Mouse (Mus musculus): ENCODE results near the gene Zfp950. TPM values are rescaled to one million over a fixed set of nuclear protein-coding genes. Genes with fewer than 3 reads are reported as not detected.

Zfp950 gene
- polyA plus RNA-seq, 1 experiment from 2014 or later: 25.0 TPM

GRCm38 (mm10) chr19:61021502-61021901 is 119.1 kb downstream of the Zfp950 start:
- Histone ChIP-seq H3K4me2 (replicated peaks; ENCODE audit: low read depth, low read length) (no peak overlapping the region), H3K9ac (replicated peaks; ENCODE audit: low read depth) (no peak overlapping the region), H3K4me1 (ENCODE audit: insufficient read depth, low read depth, low read length) (no peaks in the 10 kb centered on the region), H3K36me3 (ENCODE audit: insufficient read depth, low read length) (no peaks in the 10 kb centered on the region), H3K27me3 (replicated peaks; ENCODE audit: insufficient read depth, low read length) (no peaks in the 10 kb centered on the region), H3K4me3 (ENCODE audit: low read depth, low read length) (no peak overlapping the region), H3K27ac (ENCODE audit: low read length) (peak overlapping the region; percentile 43; the same call in 1 of the 2 replicates), H3K9me3 (ENCODE audit: low read length) (no peaks in the 10 kb centered on the region)
- DNase-seq (ENCODE audit: low spot score) (peak; percentile 48), ATAC-seq (peak; percentile 68)
- 22% methylated on average over 2 of the region's 2 CpGs for WGBS
- TF ChIP-seq EP300 (IDR thresholded peaks at IDR 0.05) (peak; percentile 5; the same call in 1 of the 2 replicates), CTCF (IDR thresholded peaks at IDR 0.05) (peak; percentile 7; the same call in 1 of the 2 replicates)

GRCm38 (mm10) chr19:61017477-61018266 is 123.0 kb downstream of the Zfp950 start:
- H3K36me3 ChIP-seq (ENCODE audit: insufficient read depth, low read length): no peaks in the 10 kb centered on the region
- 83% methylated on average over 1 of the region's 1 CpGs for WGBS
- no peak overlapping the region for H3K4me2 ChIP-seq (replicated peaks; ENCODE audit: low read depth, low read length)
- H3K27ac ChIP-seq (ENCODE audit: low read length): no peak overlapping the region
- H3K27me3 ChIP-seq (replicated peaks; ENCODE audit: insufficient read depth, low read length): no peaks in the 10 kb centered on the region
- H3K9me3 ChIP-seq (ENCODE audit: low read length): no peaks in the 10 kb centered on the region
- DNase-seq (ENCODE audit: low spot score) (peak; percentile 20), ATAC-seq (no peak)
- H3K9ac ChIP-seq (replicated peaks; ENCODE audit: low read depth): no peak overlapping the region
- TF ChIP-seq EP300 (IDR thresholded peaks at IDR 0.05): no peak
- TF ChIP-seq CTCF (IDR thresholded peaks at IDR 0.05): no peak
- H3K4me3 ChIP-seq (ENCODE audit: low read depth, low read length): no peak overlapping the region
- no peaks in the 10 kb centered on the region for H3K4me1 ChIP-seq (ENCODE audit: insufficient read depth, low read depth, low read length)

- Histone ChIP-seq H3K4me3 (ENCODE audit: low read depth, low read length) (no peak overlapping the region), H3K27ac (ENCODE audit: low read length) (no peak overlapping the region)
Observed at GRCm38 (mm10) chr19:61009266-61009665, 131.4 kb downstream of the Zfp950 start.

More at GRCm38 (mm10) chr19:61009266-61009665, 131.4 kb downstream of the Zfp950 start:
- Histone ChIP-seq H3K36me3 (ENCODE audit: insufficient read depth, low read length) (no peaks in the 10 kb centered on the region), H3K27me3 (replicated peaks; ENCODE audit: insufficient read depth, low read length) (no peaks in the 10 kb centered on the region), H3K4me1 (ENCODE audit: insufficient read depth, low read depth, low read length) (no peaks in the 10 kb centered on the region), H3K9ac (replicated peaks; ENCODE audit: low read depth) (no peak overlapping the region), H3K4me2 (replicated peaks; ENCODE audit: low read depth, low read length) (no peak overlapping the region), H3K9me3 (ENCODE audit: low read length) (no peaks in the 10 kb centered on the region)
- 86% methylated on average over 2 of the region's 2 CpGs for WGBS
- ATAC-seq: no peak
- TF ChIP-seq EP300 (IDR thresholded peaks at IDR 0.05) (no peak), CTCF (IDR thresholded peaks at IDR 0.05) (no peak)
- DNase-seq (ENCODE audit: low spot score): no peak

Other genes starting within 250 kb of the Zfp950 start
- gene Gm7102, start 35.5 kb upstream of the Zfp950 start, polyA plus RNA-seq (2015; fragmentation: Nextera tagmentation; extraction: Ambion mirVana): 0.08 and 0.10 TPM in 2 replicates
- gene Gm6020, start 43.0 kb upstream of the Zfp950 start, polyA plus RNA-seq (2015; fragmentation: Nextera tagmentation; extraction: Ambion mirVana): not detected in 2 replicates
- gene Csf2ra, start 87.6 kb upstream of the Zfp950 start, polyA plus RNA-seq (2015; fragmentation: Nextera tagmentation; extraction: Ambion mirVana): 18.8 and 21.8 TPM in 2 replicates
- gene Gm21060, start 156.2 kb upstream of the Zfp950 start, polyA plus RNA-seq (2015; fragmentation: Nextera tagmentation; extraction: Ambion mirVana): not detected in 2 replicates